Mouse (Mus musculus): ENCODE data around the gene Tst. TPM values are rescaled to one million over a fixed set of nuclear protein-coding genes. Genes with fewer than 3 reads are reported as not detected.

Tst gene
- total RNA-seq, 2 experiments from 2014 or later = 179 to 204 TPM

Other genes starting within 250 kb of the Tst start
- 10 to 100 TPM; 19.4 to 22.9 TPM for gene Ift27, start 231.8 kb downstream of the Tst start, total RNA-seq (2021)
- 100 to 1,000 TPM; 132 to 141 TPM for gene Pvalb, start 199.5 kb downstream of the Tst start, total RNA-seq (2021)
- gene Ncf4, start 161.1 kb downstream of the Tst start, total RNA-seq (2021) = 1 to 10 TPM; 4.1 to 6.3 TPM
- gene Csf2rb2, start 100.2 kb downstream of the Tst start, total RNA-seq (2021) = 1 to 10 TPM; 5.8 to 6.3 TPM
- 10 to 100 TPM; 18.4 to 20.1 TPM for gene Csf2rb, start 80.2 kb downstream of the Tst start, total RNA-seq (2021)
- not detected for gene Tex33, start 10.0 kb downstream of the Tst start, total RNA-seq (2021)
- gene Mpst, start 509 bp upstream of the Tst start, total RNA-seq (2021) = 10 to 100 TPM; 49.1 to 52.0 TPM
- 10 to 100 TPM; 85.2 to 94.8 TPM for gene Kctd17, start 22.7 kb upstream of the Tst start, total RNA-seq (2021)
- 10 to 100 TPM; 24.7 to 59.5 TPM for gene Tmprss6, start 62.7 kb upstream of the Tst start, total RNA-seq (2021)
- gene Il2rb, start 89.4 kb upstream of the Tst start, total RNA-seq (2021) = 1 to 10 TPM; 1.9 TPM
- 10 to 100 TPM; 58.9 to 63.4 TPM for gene C1qtnf6, start 125.5 kb upstream of the Tst start, total RNA-seq (2021)
- under 1 TPM; 0.39 to 0.42 TPM for gene Sstr3, start 138.8 kb upstream of the Tst start, total RNA-seq (2021)
- 10 to 100 TPM; 21.3 to 27.1 TPM for gene Rac2, start 166.9 kb upstream of the Tst start, total RNA-seq (2021)
- 1 to 10 TPM; 7.0 to 9.9 TPM for gene Cyth4, start 191.1 kb upstream of the Tst start, total RNA-seq (2021)

Measured in adrenal gland, postnatal 10 days (tissue).